Mouse (Mus musculus) liver, embryonic 11.5 days (tissue): ENCODE results near the gene Larp6. TPM values are rescaled to one million over a fixed set of nuclear protein-coding genes. Genes with fewer than 3 reads are reported as not detected.
A peak's percentile ranks its signal among the peaks of the same experiment; 100 is the strongest.

Source experiments
- ATAC-seq: fragments of 200-750 bp; cut with Nextera tagmentation; replicated peaks from 2 replicates; pipeline ENCODE4 v1.8.0; 2017; ENCODE audit warnings: moderate number of reproducible peaks, mild to moderate bottlenecking, moderate TSS enrichment, moderate library complexity; ENCODE audit not compliant: low FRiP score
- DNase-seq: peaks from one replicate; pipeline ENCODE4 v3.0.0-alpha.2; 2017; ENCODE audit warnings: low spot score
- H3K27ac ChIP-seq: fragments of 300-500 bp; sonication (generic); 2 replicates; pipeline ENCODE4 v1.5.1; 2014; ENCODE audit warnings: mild to moderate bottlenecking, low read depth, low read length, control low read depth
- H3K27me3 ChIP-seq: fragments of 300-500 bp; sonication (generic); replicated peaks from 2 replicates; pipeline ENCODE4 v1.6.1; 2014; ENCODE audit warnings: low read length, mixed read lengths; ENCODE audit not compliant: control insufficient read depth, insufficient read depth
- H3K36me3 ChIP-seq: fragments of 300-500 bp; sonication (generic); 2 replicates; pipeline ENCODE4 v1.6.1; 2014; ENCODE audit warnings: mild to moderate bottlenecking, low read length, moderate library complexity, mixed read lengths; ENCODE audit not compliant: control insufficient read depth, insufficient read depth
- H3K4me1 ChIP-seq: fragments of 300-500 bp; sonication (generic); replicated peaks from 2 replicates; pipeline ENCODE4 v1.6.1; 2014; ENCODE audit warnings: low read length, mixed read lengths; ENCODE audit not compliant: control insufficient read depth, insufficient read depth
- H3K4me2 ChIP-seq: fragments of 300-500 bp; sonication (generic); 2 replicates; pipeline ENCODE4 v1.6.1; 2014; ENCODE audit warnings: mild to moderate bottlenecking, control low read depth, moderate library complexity
- H3K4me3 ChIP-seq: fragments of 300-500 bp; sonication (generic); 2 replicates; pipeline ENCODE4 v1.5.1; 2014; ENCODE audit warnings: low read depth, low read length, control low read depth
- H3K9ac ChIP-seq: fragments of 300-500 bp; sonication (generic); 2 replicates; pipeline ENCODE4 v1.6.1; 2014; ENCODE audit warnings: low read depth, low read length, control low read depth
- H3K9me3 ChIP-seq: fragments of 300-500 bp; sonication (generic); 2 replicates; pipeline ENCODE4 v1.6.1; 2016; ENCODE audit warnings: low read length, inconsistent platforms, mixed read lengths; ENCODE audit not compliant: control insufficient read depth
- WGBS: fragments of 180-500 bp; shearing (Covaris S2); extraction: QIAGEN DNeasy Blood & Tissue Kit; methylation state at CpG from one replicate; pipeline ENCODE4 v1.1.7; 2014; 5-methylcytosine and 5-hydroxymethylcytosine counted together
- polyA plus RNA-seq: library from polyadenylated mRNA; unstranded; fragments of >200 nt; fragmentation: Nextera tagmentation; extraction: Ambion mirVana; gene quantifications from 2 replicates; pipeline ENCODE4 v1.2.1, GENCODE M21; 2014

Larp6 gene
- polyA plus RNA-seq, result 0.31 and 0.38 TPM in 2 replicates

- H3K9ac ChIP-seq, result peak within 1 kb of the TSS; percentile 51
- DNase-seq, result no peak
- 3% methylated on average over 61 of the region's 66 CpGs for WGBS
Observed at GRCm38 (mm10) chr9:60712771-60713541, at the start of gene Larp6. Larp6 (plus strand) TSS chr9:60712989.

GRCm38 (mm10) chr9:60664385-60664784, 48.4 kb upstream of the Larp6 start:
- H3K4me3 ChIP-seq, result no peak overlapping the region
- H3K36me3 ChIP-seq, result no peaks in the 10 kb centered on the region
- no peaks in the 10 kb centered on the region for H3K9me3 ChIP-seq
- no peaks in the 10 kb centered on the region for H3K27me3 ChIP-seq
- 93% methylated on average over 12 of the region's 12 CpGs for WGBS
- no peak for ATAC-seq
- no peak overlapping the region for H3K4me2 ChIP-seq
- no peaks in the 10 kb centered on the region for H3K4me1 ChIP-seq
- DNase-seq, result no peak
- no peak overlapping the region for H3K9ac ChIP-seq
- H3K27ac ChIP-seq, result no peak overlapping the region

More at GRCm38 (mm10) chr9:60712771-60713541, at the start of gene Larp6:
- no peak for ATAC-seq
- H3K36me3 ChIP-seq, result no peaks in the 10 kb centered on the region
- no peaks in the 10 kb centered on the region for H3K4me1 ChIP-seq
- peak within 1 kb of the TSS; percentile 53 for H3K4me3 ChIP-seq
- H3K27me3 ChIP-seq, result peaks cover 26% of the 10 kb centered on the region
- H3K4me2 ChIP-seq, result peak within 1 kb of the TSS; percentile 85
- no peaks in the 10 kb centered on the region for H3K9me3 ChIP-seq
- no peak within 1 kb of the TSS for H3K27ac ChIP-seq

GRCm38 (mm10) chr9:60664866-60665265, 47.9 kb upstream of the Larp6 start:
- Histone ChIP-seq H3K27ac (no peak overlapping the region), H3K9me3 (no peaks in the 10 kb centered on the region), H3K9ac (no peak overlapping the region), H3K4me2 (no peak overlapping the region), H3K4me3 (no peak overlapping the region), H3K36me3 (no peaks in the 10 kb centered on the region), H3K4me1 (no peaks in the 10 kb centered on the region), H3K27me3 (no peaks in the 10 kb centered on the region)
- no peak for ATAC-seq
- WGBS, result 81% methylated on average over 5 of the region's 5 CpGs
- no peak for DNase-seq

- Histone ChIP-seq H3K4me1 (no peaks in the 10 kb centered on the region), H3K4me2 (no peak overlapping the region), H3K27me3 (no peaks in the 10 kb centered on the region), H3K36me3 (no peaks in the 10 kb centered on the region), H3K27ac (no peak overlapping the region), H3K9ac (no peak overlapping the region), H3K4me3 (no peak overlapping the region), H3K9me3 (no peaks in the 10 kb centered on the region)
- WGBS, result 92% methylated on average over 3 of the region's 3 CpGs
- DNase-seq, result no peak
- no peak for ATAC-seq
Observed at GRCm38 (mm10) chr9:60665535-60665934, 47.3 kb upstream of the Larp6 start.

- DNase-seq (no peak), ATAC-seq (no peak)
- 86% methylated on average over 6 of the region's 6 CpGs for WGBS
- Histone ChIP-seq H3K27ac (no peak overlapping the region), H3K36me3 (no peaks in the 10 kb centered on the region), H3K4me1 (no peaks in the 10 kb centered on the region), H3K27me3 (no peaks in the 10 kb centered on the region), H3K4me3 (no peak overlapping the region), H3K4me2 (no peak overlapping the region), H3K9me3 (no peaks in the 10 kb centered on the region), H3K9ac (no peak overlapping the region)
Observed at GRCm38 (mm10) chr9:60668886-60669285, 43.9 kb upstream of the Larp6 start.

GRCm38 (mm10) chr9:60672568-60672967, 40.2 kb upstream of the Larp6 start:
- DNase-seq (no peak), ATAC-seq (no peak)
- H3K27ac ChIP-seq, result no peak overlapping the region
- 87% methylated on average over 6 of the region's 6 CpGs for WGBS
- no peak overlapping the region for H3K4me3 ChIP-seq
- H3K4me1 ChIP-seq, result no peaks in the 10 kb centered on the region
- H3K4me2 ChIP-seq, result no peak overlapping the region
- H3K9me3 ChIP-seq, result no peaks in the 10 kb centered on the region
- H3K9ac ChIP-seq, result no peak overlapping the region
- no peaks in the 10 kb centered on the region for H3K36me3 ChIP-seq
- H3K27me3 ChIP-seq, result no peaks in the 10 kb centered on the region

GRCm38 (mm10) chr9:60674780-60675179, 38.0 kb upstream of the Larp6 start:
- Histone ChIP-seq H3K9ac (no peak overlapping the region), H3K4me3 (no peak overlapping the region), H3K4me1 (no peaks in the 10 kb centered on the region), H3K27me3 (no peaks in the 10 kb centered on the region), H3K4me2 (no peak overlapping the region), H3K9me3 (no peaks in the 10 kb centered on the region), H3K27ac (no peak overlapping the region), H3K36me3 (no peaks in the 10 kb centered on the region)
- DNase-seq (no peak), ATAC-seq (no peak)

GRCm38 (mm10) chr9:60676429-60676828, 36.4 kb upstream of the Larp6 start:
- H3K4me2 ChIP-seq, result no peak overlapping the region
- no peak overlapping the region for H3K9ac ChIP-seq
- no peaks in the 10 kb centered on the region for H3K9me3 ChIP-seq
- H3K4me3 ChIP-seq, result no peak overlapping the region
- H3K36me3 ChIP-seq, result no peaks in the 10 kb centered on the region
- WGBS, result 78% methylated on average over 4 of the region's 4 CpGs
- ATAC-seq (no peak), DNase-seq (no peak)
- no peaks in the 10 kb centered on the region for H3K4me1 ChIP-seq
- H3K27ac ChIP-seq, result no peak overlapping the region
- no peaks in the 10 kb centered on the region for H3K27me3 ChIP-seq

GRCm38 (mm10) chr9:60678913-60679312, 33.9 kb upstream of the Larp6 start:
- H3K9me3 ChIP-seq, result no peaks in the 10 kb centered on the region
- H3K4me1 ChIP-seq, result no peaks in the 10 kb centered on the region
- no peak overlapping the region for H3K4me2 ChIP-seq
- 63% methylated on average over 5 of the region's 5 CpGs for WGBS
- H3K9ac ChIP-seq, result no peak overlapping the region
- H3K27me3 ChIP-seq, result no peaks in the 10 kb centered on the region
- no peaks in the 10 kb centered on the region for H3K36me3 ChIP-seq
- DNase-seq (peak; percentile 15), ATAC-seq (no peak)
- no peak overlapping the region for H3K27ac ChIP-seq
- no peak overlapping the region for H3K4me3 ChIP-seq
